Mouse (Mus musculus): Measurements from ENCODE around the gene Sarm1. TPM values are rescaled to one million over a fixed set of nuclear protein-coding genes. Genes with fewer than 3 reads are reported as not detected.

Gene Sarm1
- polyA plus RNA-seq, 1 experiment: 0.97 TPM

DNA sequence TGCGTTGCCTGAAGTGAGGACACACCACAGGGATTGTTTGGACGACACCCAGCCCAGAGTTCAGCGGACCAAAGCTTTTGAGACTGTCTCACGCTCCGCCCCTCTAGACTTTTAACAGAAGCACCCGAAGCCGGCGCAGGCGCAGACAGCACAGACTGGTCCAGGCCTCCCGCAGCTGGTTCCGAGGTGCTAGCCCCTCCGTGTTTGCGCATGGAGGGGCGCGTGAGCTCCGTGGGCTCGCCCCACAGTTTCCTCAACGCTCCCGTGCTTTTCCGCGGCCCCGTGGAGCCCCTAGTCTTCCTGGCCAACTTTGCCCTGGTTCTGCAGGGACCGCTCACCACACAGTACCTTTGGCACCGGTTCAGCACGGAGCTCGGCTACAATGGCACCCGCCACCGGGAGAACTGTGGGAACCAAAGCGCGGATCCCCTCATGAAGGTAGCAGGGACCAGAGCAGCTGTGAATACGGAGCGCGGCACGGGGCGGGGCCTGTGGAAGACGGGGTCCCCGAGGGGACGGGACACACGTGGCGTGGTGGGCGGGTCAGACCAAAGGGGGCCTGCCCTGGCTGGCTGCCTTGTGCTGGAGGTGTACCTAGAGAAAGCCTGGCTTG, 31.9 kb downstream of the Sarm1 start, which contains the start of gene Slc46a1:
Gene Slc46a1 (plus strand): TSS at position 130 of the 613 bp plus-strand sequence.
- no peaks in the 10 kb centered on the region for H3K27me3 ChIP-seq (ENCODE audit: control insufficient read depth, insufficient read depth, low read length)
- H3K27ac ChIP-seq (ENCODE audit: control insufficient read depth, insufficient read depth, low read length): no peak within 1 kb of the TSS
- WGBS: under 1% methylated on average over 41 of the region's 41 CpGs
- 0 out of 2 replicates have a peak, but pooled peaks have one; percentile 23 for TF ChIP-seq CTCF (IDR thresholded peaks at IDR 0.05; ENCODE audit: borderline replicate concordance, control insufficient read depth, extremely low read depth, insufficient read depth, low read length, poor library complexity)
- no peak; the same call in 1 of the 2 replicates for TF ChIP-seq POLR2A (IDR thresholded peaks at IDR 0.05; ENCODE audit: control insufficient read depth, extremely low read depth, insufficient read depth, low read length, poor library complexity)
- peaks cover 12% of the 10 kb centered on the region; the same call in 1 of the 2 replicates for H3K4me1 ChIP-seq (replicated peaks; ENCODE audit: control insufficient read depth, insufficient read depth, low read length)
- H3K36me3 ChIP-seq (ENCODE audit: control insufficient read depth, insufficient read depth, low read length): no peaks in the 10 kb centered on the region
- H3K4me3 ChIP-seq (ENCODE audit: control insufficient read depth, insufficient read depth, low read length): peak within 1 kb of the TSS; percentile 70
- peak; percentile 73 for DNase-seq

DNA sequence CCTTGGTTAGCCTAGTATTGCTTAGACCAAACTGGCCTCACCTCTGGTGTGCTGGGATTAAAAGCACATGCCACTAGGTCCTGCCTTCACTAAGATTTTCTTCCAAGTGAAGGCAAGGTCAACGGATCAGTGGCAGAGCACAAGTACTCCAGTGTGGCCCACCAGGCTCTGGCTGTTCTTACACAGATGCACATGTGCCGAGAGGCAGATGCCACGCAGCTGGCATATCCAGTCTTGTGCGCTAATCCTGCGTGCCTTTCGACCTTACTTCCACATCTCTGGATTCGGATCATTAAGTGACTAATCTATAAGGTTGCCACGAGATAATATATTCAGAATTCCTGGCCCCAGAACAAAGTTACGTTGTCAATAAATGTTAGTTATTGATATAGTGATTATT, 32.4 kb downstream of the Sarm1 start:
- Histone ChIP-seq H3K27ac (ENCODE audit: control insufficient read depth, insufficient read depth, low read length) (no peak overlapping the region), H3K4me3 (ENCODE audit: control insufficient read depth, insufficient read depth, low read length) (peak overlapping the region; percentile 70; the same call in 1 of the 2 replicates), H3K36me3 (ENCODE audit: control insufficient read depth, insufficient read depth, low read length) (no peaks in the 10 kb centered on the region), H3K27me3 (ENCODE audit: control insufficient read depth, insufficient read depth, low read length) (no peaks in the 10 kb centered on the region), H3K4me1 (replicated peaks; ENCODE audit: control insufficient read depth, insufficient read depth, low read length) (peaks cover 12% of the 10 kb centered on the region; the same call in 1 of the 2 replicates)
- 65% methylated on average over 9 of the region's 9 CpGs for whole genome bisulfite sequencing
- TF ChIP-seq POLR2A (IDR thresholded peaks at IDR 0.05; ENCODE audit: control insufficient read depth, extremely low read depth, insufficient read depth, low read length, poor library complexity): no peak; the same call in 1 of the 2 replicates
- TF ChIP-seq CTCF (IDR thresholded peaks at IDR 0.05; ENCODE audit: borderline replicate concordance, control insufficient read depth, extremely low read depth, insufficient read depth, low read length, poor library complexity): no peak
- DNase-seq: no peak

DNA sequence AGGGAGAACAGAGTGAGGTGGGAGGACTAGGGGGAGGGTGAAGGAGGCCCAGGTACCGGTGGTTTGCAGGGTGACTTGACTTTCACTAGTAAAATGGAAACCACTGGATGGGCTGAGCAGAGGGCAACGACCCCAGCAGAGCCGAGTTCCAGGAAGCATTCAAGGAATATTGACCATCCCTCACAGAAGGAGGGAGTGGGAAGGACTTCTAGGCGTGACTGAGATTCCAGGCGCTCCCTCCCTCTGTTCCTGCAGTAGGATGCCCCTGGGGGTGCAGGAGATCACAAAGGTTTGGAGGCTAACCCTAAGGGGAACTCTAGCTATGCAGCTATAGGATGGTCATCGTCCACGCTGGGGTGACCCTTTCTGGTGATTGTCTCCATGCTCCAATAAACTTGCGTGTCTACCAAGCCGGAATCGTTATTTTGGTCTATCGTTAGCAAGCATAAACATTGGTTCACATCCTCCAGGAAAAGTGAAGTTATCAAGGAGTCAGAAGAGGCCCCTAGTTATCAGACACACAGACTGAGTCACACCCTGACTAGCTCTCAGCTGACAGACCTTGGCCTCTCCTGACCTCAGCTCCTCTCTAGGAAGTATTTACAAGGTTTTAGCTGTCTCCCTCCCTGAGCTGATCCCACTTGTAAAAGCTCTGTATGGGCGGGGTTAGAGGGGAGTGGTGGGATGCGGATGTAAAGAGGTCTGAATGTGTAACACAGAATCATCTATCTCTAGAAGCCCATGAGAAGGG, 34.1 kb downstream of the Sarm1 start:
- TF ChIP-seq POLR2A (IDR thresholded peaks at IDR 0.05; ENCODE audit: control insufficient read depth, extremely low read depth, insufficient read depth, low read length, poor library complexity): no peak
- TF ChIP-seq CTCF (IDR thresholded peaks at IDR 0.05; ENCODE audit: borderline replicate concordance, control insufficient read depth, extremely low read depth, insufficient read depth, low read length, poor library complexity): no peak
- Histone ChIP-seq H3K4me3 (ENCODE audit: control insufficient read depth, insufficient read depth, low read length) (no peak overlapping the region), H3K27ac (ENCODE audit: control insufficient read depth, insufficient read depth, low read length) (no peak overlapping the region), H3K36me3 (ENCODE audit: control insufficient read depth, insufficient read depth, low read length) (no peaks in the 10 kb centered on the region), H3K4me1 (replicated peaks; ENCODE audit: control insufficient read depth, insufficient read depth, low read length) (peaks cover 12% of the 10 kb centered on the region; the same call in 1 of the 2 replicates), H3K27me3 (ENCODE audit: control insufficient read depth, insufficient read depth, low read length) (no peaks in the 10 kb centered on the region)
- no peak for DNase-seq
- WGBS: 85% methylated on average over 13 of the region's 13 CpGs

DNA sequence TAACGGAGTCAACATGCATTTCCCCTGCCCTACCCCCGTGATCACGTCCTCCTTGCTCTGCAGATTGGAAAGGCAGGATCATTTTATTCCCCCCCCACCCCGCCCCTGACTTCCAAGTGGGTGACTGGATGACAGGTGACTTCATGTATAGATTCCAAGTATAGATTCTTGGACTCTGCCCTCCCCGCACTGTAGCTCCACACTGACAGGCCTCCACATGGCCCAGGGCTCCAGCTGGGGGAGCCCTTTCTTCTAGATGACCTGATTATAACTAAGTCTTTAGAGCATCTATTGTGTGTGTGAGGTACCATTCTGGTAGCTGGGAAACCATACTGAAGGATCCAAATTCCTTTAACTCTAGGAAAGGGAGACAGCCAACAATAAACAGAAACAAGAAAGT, 34.9 kb downstream of the Sarm1 start:
- WGBS: 91% methylated on average over 5 of the region's 5 CpGs
- DNase-seq: no peak
- H3K36me3 ChIP-seq (ENCODE audit: control insufficient read depth, insufficient read depth, low read length): no peaks in the 10 kb centered on the region
- H3K27me3 ChIP-seq (ENCODE audit: control insufficient read depth, insufficient read depth, low read length): no peaks in the 10 kb centered on the region
- TF ChIP-seq CTCF (IDR thresholded peaks at IDR 0.05; ENCODE audit: borderline replicate concordance, control insufficient read depth, extremely low read depth, insufficient read depth, low read length, poor library complexity): no peak
- TF ChIP-seq POLR2A (IDR thresholded peaks at IDR 0.05; ENCODE audit: control insufficient read depth, extremely low read depth, insufficient read depth, low read length, poor library complexity): no peak
- H3K27ac ChIP-seq (ENCODE audit: control insufficient read depth, insufficient read depth, low read length): no peak overlapping the region
- no peak overlapping the region for H3K4me3 ChIP-seq (ENCODE audit: control insufficient read depth, insufficient read depth, low read length)
- H3K4me1 ChIP-seq (replicated peaks; ENCODE audit: control insufficient read depth, insufficient read depth, low read length): peaks cover 12% of the 10 kb centered on the region; the same call in 1 of the 2 replicates

DNA sequence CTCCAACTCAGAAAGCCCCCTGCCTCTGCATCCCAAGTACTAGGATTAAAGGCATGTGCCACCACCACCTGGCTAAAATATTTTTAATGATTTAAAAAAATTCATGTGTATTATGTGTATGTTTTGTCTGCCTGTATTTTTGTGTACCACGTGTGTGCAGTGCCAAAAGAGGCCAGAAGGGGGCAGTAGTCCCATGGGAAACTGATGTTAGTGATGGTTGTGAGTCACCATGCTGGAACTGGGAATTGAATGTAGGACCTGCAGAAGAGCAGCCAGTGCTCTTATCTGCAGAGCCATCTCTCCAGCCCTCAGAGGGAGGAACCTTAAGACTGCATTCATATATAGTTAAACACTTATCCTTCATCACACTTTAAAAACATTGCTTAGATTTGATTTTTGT, 35.7 kb downstream of the Sarm1 start:
- Histone ChIP-seq H3K27ac (ENCODE audit: control insufficient read depth, insufficient read depth, low read length) (no peak overlapping the region), H3K27me3 (ENCODE audit: control insufficient read depth, insufficient read depth, low read length) (no peaks in the 10 kb centered on the region), H3K4me1 (replicated peaks; ENCODE audit: control insufficient read depth, insufficient read depth, low read length) (peaks cover 12% of the 10 kb centered on the region; the same call in 1 of the 2 replicates), H3K4me3 (ENCODE audit: control insufficient read depth, insufficient read depth, low read length) (no peak overlapping the region), H3K36me3 (ENCODE audit: control insufficient read depth, insufficient read depth, low read length) (no peaks in the 10 kb centered on the region)
- 76% methylated on average over 1 of the region's 1 CpGs for WGBS
- DNase-seq: no peak
- no peak for TF ChIP-seq POLR2A (IDR thresholded peaks at IDR 0.05; ENCODE audit: control insufficient read depth, extremely low read depth, insufficient read depth, low read length, poor library complexity)
- no peak for TF ChIP-seq CTCF (IDR thresholded peaks at IDR 0.05; ENCODE audit: borderline replicate concordance, control insufficient read depth, extremely low read depth, insufficient read depth, low read length, poor library complexity)

DNA sequence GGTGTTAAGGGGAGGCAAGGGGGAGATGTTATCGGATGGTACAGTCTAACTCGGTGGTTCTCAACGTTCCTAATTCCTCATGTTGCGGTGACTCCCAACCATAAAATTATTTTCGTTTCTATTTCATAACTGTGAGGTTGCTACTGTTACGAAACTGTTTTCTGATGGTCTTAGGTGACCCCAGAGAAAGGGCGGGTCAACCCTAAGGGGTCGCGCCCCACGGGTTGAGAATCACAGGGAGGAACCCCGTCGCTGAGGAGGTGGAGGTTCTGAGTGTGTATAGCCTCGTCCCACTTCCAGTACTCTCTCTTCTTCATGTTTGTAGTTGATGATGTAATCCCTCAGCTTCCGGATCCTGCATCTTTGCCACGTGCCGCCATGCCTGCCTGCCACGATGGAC, 38.8 kb downstream of the Sarm1 start:
- H3K4me3 ChIP-seq (ENCODE audit: control insufficient read depth, insufficient read depth, low read length): no peak overlapping the region
- TF ChIP-seq POLR2A (IDR thresholded peaks at IDR 0.05; ENCODE audit: control insufficient read depth, extremely low read depth, insufficient read depth, low read length, poor library complexity): no peak
- TF ChIP-seq CTCF (IDR thresholded peaks at IDR 0.05; ENCODE audit: borderline replicate concordance, control insufficient read depth, extremely low read depth, insufficient read depth, low read length, poor library complexity): no peak
- H3K4me1 ChIP-seq (replicated peaks; ENCODE audit: control insufficient read depth, insufficient read depth, low read length): no peaks in the 10 kb centered on the region
- no peak for DNase-seq
- H3K27ac ChIP-seq (ENCODE audit: control insufficient read depth, insufficient read depth, low read length): no peak overlapping the region
- 84% methylated on average over 17 of the region's 17 CpGs for WGBS
- no peaks in the 10 kb centered on the region for H3K27me3 ChIP-seq (ENCODE audit: control insufficient read depth, insufficient read depth, low read length)
- H3K36me3 ChIP-seq (ENCODE audit: control insufficient read depth, insufficient read depth, low read length): no peaks in the 10 kb centered on the region

Measured in thymus, adult 2 months (tissue).